Mouse (Mus musculus): ENCODE measurements at regions not wholly inside any gene's neighbourhood (a gene's known extent, or its start where the extent isn't known, plus 50 kb on each side); places are given as distances from the start of the nearest gene placed in this dataset.

DNA sequence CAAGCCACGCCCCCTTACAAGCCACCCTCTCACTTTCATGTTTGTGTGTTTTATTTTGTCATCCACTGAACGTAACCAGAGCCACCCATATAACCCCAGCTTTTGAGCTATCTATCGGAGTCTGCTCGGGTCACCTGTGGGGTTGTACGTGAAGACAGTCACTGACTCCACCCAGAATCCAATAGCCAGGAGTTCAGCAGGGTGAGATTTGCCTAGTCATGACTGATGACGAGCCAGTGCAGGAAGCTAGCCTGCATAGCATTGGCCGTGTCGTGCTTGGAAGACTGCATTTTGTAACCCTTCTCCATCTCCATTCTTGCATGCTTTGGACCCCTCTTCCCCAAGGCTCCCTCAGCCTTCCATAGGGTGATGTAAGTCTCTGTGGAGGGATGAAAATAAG, 243.3 kb upstream of the Nr5a2 start:
- Histone ChIP-seq H3K4me1 (replicated peaks; ENCODE audit: control insufficient read depth, insufficient read depth, low read length) (no peaks in the 10 kb centered on the region), H3K36me3 (ENCODE audit: control insufficient read depth, insufficient read depth, low read length) (no peaks in the 10 kb centered on the region), H3K27ac (ENCODE audit: control insufficient read depth, insufficient read depth, low read length) (no peak overlapping the region), H3K4me3 (ENCODE audit: control insufficient read depth, insufficient read depth, low read length) (no peak overlapping the region), H3K27me3 (ENCODE audit: control insufficient read depth, insufficient read depth, low read length) (no peaks in the 10 kb centered on the region)
- TF ChIP-seq CTCF (IDR thresholded peaks at IDR 0.05; ENCODE audit: borderline replicate concordance, control insufficient read depth, extremely low read depth, insufficient read depth, low read length, poor library complexity) (no peak), POLR2A (IDR thresholded peaks at IDR 0.05; ENCODE audit: control insufficient read depth, extremely low read depth, insufficient read depth, low read length, poor library complexity) (no peak)
- no peak for DNase-seq
- WGBS = 46% methylated on average over 8 of the region's 8 CpGs

DNA sequence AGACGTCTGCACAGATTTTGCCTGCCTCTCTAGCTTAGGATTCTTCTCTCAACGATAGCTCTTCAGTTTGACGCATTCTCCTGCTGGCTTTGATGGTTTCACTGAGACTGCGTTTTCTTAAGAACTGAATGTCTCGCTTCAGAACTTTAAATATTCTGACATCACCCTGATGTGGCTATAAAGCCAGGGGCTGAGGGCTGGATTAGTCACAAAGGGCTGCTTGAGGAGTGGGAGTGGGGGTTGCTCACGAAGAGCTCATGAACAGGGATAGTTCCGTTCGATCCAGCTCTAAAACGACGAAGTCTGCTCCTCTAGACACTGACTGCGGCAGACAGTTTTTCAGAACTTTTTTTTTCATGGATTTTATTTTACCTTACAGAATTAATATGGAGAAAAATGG, 240.7 kb upstream of the Nr5a2 start:
- no peak overlapping the region for H3K27ac ChIP-seq (ENCODE audit: control insufficient read depth, insufficient read depth, low read length)
- WGBS = 92% methylated on average over 11 of the region's 11 CpGs
- no peak for DNase-seq
- no peak overlapping the region for H3K4me3 ChIP-seq (ENCODE audit: control insufficient read depth, insufficient read depth, low read length)
- H3K27me3 ChIP-seq (ENCODE audit: control insufficient read depth, insufficient read depth, low read length) = no peaks in the 10 kb centered on the region
- no peak for TF ChIP-seq CTCF (IDR thresholded peaks at IDR 0.05; ENCODE audit: borderline replicate concordance, control insufficient read depth, extremely low read depth, insufficient read depth, low read length, poor library complexity)
- no peak for TF ChIP-seq POLR2A (IDR thresholded peaks at IDR 0.05; ENCODE audit: control insufficient read depth, extremely low read depth, insufficient read depth, low read length, poor library complexity)
- H3K4me1 ChIP-seq (replicated peaks; ENCODE audit: control insufficient read depth, insufficient read depth, low read length) = no peaks in the 10 kb centered on the region
- no peaks in the 10 kb centered on the region for H3K36me3 ChIP-seq (ENCODE audit: control insufficient read depth, insufficient read depth, low read length)

DNA sequence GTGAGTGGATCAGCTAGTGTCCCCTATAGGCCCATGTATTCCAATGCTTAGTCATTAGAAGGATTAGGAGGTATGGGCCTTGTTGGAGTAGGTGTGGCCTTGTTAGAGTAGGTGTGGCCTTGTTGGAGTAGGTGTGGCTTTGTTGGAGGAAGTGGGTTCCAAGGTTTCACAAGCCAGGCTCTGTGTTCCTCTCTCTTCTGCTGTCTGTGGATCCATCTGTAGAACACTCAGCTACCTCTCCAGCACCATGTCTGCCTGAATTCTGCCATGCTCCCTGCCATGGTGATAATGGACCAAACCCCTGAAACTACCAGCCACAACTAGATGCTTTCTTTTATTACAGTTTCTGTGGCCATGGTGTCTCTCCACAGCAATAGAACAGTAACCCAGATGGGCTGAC, 235.7 kb upstream of the Nr5a2 start:
- Histone ChIP-seq H3K4me1 (replicated peaks; ENCODE audit: control insufficient read depth, insufficient read depth, low read length) (no peaks in the 10 kb centered on the region), H3K36me3 (ENCODE audit: control insufficient read depth, insufficient read depth, low read length) (no peaks in the 10 kb centered on the region), H3K4me3 (ENCODE audit: control insufficient read depth, insufficient read depth, low read length) (no peak overlapping the region), H3K27ac (ENCODE audit: control insufficient read depth, insufficient read depth, low read length) (no peak overlapping the region), H3K27me3 (ENCODE audit: control insufficient read depth, insufficient read depth, low read length) (no peaks in the 10 kb centered on the region)
- TF ChIP-seq POLR2A (IDR thresholded peaks at IDR 0.05; ENCODE audit: control insufficient read depth, extremely low read depth, insufficient read depth, low read length, poor library complexity) (no peak), CTCF (IDR thresholded peaks at IDR 0.05; ENCODE audit: borderline replicate concordance, control insufficient read depth, extremely low read depth, insufficient read depth, low read length, poor library complexity) (no peak)
- DNase-seq = no peak

DNA sequence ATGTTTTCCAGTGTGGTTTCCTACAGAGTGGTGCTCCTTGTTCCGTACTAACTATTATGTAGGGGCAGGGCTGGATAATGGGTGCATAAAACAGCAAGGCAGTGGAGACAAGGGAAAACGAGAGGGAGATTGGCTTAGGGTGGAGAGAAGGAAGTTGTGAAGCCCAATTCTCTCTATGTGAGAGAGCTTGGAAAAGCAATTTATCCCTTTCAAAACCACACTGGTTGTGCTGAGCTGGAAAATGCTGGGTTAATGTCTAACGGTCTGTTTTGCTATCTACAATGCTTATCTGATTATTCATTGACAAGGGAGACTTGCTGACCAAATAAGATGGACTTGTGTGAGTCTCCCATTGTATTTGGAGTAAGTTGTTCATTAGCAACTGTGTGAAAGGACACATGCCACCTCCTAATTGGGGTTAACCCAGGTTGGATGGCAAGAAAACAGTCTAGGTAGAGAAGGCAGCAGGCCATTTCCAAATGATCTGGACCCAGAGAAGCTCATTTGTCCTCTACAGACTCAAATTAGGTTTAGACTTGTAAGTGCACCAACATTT, 234.9 kb upstream of the Nr5a2 start:
- Histone ChIP-seq H3K4me3 (ENCODE audit: control insufficient read depth, insufficient read depth, low read length) (no peak overlapping the region), H3K36me3 (ENCODE audit: control insufficient read depth, insufficient read depth, low read length) (no peaks in the 10 kb centered on the region), H3K27me3 (ENCODE audit: control insufficient read depth, insufficient read depth, low read length) (no peaks in the 10 kb centered on the region), H3K27ac (ENCODE audit: control insufficient read depth, insufficient read depth, low read length) (no peak overlapping the region), H3K4me1 (replicated peaks; ENCODE audit: control insufficient read depth, insufficient read depth, low read length) (no peaks in the 10 kb centered on the region)
- WGBS = 84% methylated on average over 3 of the region's 3 CpGs
- no peak for TF ChIP-seq POLR2A (IDR thresholded peaks at IDR 0.05; ENCODE audit: control insufficient read depth, extremely low read depth, insufficient read depth, low read length, poor library complexity)
- TF ChIP-seq CTCF (IDR thresholded peaks at IDR 0.05; ENCODE audit: borderline replicate concordance, control insufficient read depth, extremely low read depth, insufficient read depth, low read length, poor library complexity) = no peak
- no peak for DNase-seq

DNA sequence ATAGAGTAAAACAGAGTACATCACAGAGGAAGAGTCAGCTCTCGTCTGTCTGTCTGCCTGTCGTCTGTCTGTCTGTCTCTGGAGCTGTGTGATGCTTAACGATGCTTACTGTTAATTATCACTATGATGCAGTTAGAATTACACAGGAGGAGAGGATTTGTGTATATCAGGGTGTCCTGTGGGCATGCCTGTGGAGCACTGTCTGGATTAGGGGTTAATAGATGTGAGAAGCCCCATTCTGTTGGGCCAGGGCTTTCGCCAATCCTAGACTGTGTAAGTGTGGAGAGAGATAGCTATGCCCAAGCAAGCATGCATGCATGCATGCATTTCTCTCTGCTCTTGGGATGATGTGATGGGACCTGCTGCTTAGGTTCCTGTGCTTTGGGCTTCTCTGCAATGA, 218.0 kb upstream of the Nr5a2 start:
- Histone ChIP-seq H3K27ac (ENCODE audit: control insufficient read depth, insufficient read depth, low read length) (no peak overlapping the region), H3K4me1 (replicated peaks; ENCODE audit: control insufficient read depth, insufficient read depth, low read length) (no peaks in the 10 kb centered on the region), H3K36me3 (ENCODE audit: control insufficient read depth, insufficient read depth, low read length) (no peaks in the 10 kb centered on the region), H3K4me3 (ENCODE audit: control insufficient read depth, insufficient read depth, low read length) (no peak overlapping the region), H3K27me3 (ENCODE audit: control insufficient read depth, insufficient read depth, low read length) (no peaks in the 10 kb centered on the region)
- no peak for DNase-seq
- WGBS = 95% methylated on average over 4 of the region's 4 CpGs
- TF ChIP-seq CTCF (IDR thresholded peaks at IDR 0.05; ENCODE audit: borderline replicate concordance, control insufficient read depth, extremely low read depth, insufficient read depth, low read length, poor library complexity) (no peak), POLR2A (IDR thresholded peaks at IDR 0.05; ENCODE audit: control insufficient read depth, extremely low read depth, insufficient read depth, low read length, poor library complexity) (no peak)

DNA sequence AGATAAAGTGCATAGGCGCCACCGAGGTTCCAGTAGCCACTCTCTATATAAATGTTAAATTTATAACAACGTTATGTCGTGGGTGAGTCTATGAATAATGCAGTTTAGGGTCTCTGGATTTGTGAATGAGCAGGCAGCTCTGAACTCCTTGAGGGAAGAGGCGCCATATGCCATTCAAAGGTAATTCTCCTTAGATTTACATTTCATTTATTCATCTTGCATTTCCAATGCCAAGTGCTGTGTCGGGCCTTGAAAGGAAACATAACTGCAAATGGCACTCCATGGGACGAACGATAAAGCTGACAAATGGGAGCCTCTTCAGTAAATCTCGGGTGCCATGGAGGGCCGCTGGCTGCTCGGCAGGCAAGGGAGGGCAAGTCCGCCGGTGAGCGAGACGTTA, 216.4 kb upstream of the Nr5a2 start:
- 90% methylated on average over 15 of the region's 15 CpGs for WGBS

DNA sequence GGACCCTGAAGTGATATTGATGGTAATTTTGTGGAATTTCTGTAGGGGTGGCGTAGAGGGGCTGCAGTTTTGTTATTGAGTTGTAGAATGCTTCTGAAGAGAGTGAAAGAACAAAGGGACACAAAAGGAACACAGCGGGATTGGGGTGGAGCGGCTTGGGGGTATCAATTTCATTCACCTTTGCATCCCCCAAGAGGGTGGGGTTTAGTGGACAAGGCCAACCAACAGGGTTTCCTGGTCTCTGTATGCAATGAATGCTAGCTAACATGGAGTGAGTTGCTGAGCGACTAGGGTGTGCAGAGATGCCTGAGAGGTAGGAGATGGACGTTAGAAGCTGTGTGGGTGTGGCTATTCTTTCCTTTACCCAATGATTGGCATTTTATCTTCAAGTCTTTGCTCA, 213.8 kb upstream of the Nr5a2 start:
- WGBS = 83% methylated on average over 5 of the region's 5 CpGs
- no peak overlapping the region for H3K4me3 ChIP-seq (ENCODE audit: control insufficient read depth, insufficient read depth, low read length)
- H3K27me3 ChIP-seq (ENCODE audit: control insufficient read depth, insufficient read depth, low read length) = no peaks in the 10 kb centered on the region
- no peaks in the 10 kb centered on the region for H3K4me1 ChIP-seq (replicated peaks; ENCODE audit: control insufficient read depth, insufficient read depth, low read length)
- H3K27ac ChIP-seq (ENCODE audit: control insufficient read depth, insufficient read depth, low read length) = no peak overlapping the region
- no peaks in the 10 kb centered on the region for H3K36me3 ChIP-seq (ENCODE audit: control insufficient read depth, insufficient read depth, low read length)
- no peak for DNase-seq
- no peak for TF ChIP-seq CTCF (IDR thresholded peaks at IDR 0.05; ENCODE audit: borderline replicate concordance, control insufficient read depth, extremely low read depth, insufficient read depth, low read length, poor library complexity)
- TF ChIP-seq POLR2A (IDR thresholded peaks at IDR 0.05; ENCODE audit: control insufficient read depth, extremely low read depth, insufficient read depth, low read length, poor library complexity) = no peak

More for the DNA sequence above, 216.4 kb upstream of the Nr5a2 start:
- no peaks in the 10 kb centered on the region for H3K4me1 ChIP-seq (replicated peaks; ENCODE audit: control insufficient read depth, insufficient read depth, low read length)
- no peaks in the 10 kb centered on the region for H3K27me3 ChIP-seq (ENCODE audit: control insufficient read depth, insufficient read depth, low read length)
- no peak for DNase-seq
- H3K4me3 ChIP-seq (ENCODE audit: control insufficient read depth, insufficient read depth, low read length) = no peak overlapping the region
- no peaks in the 10 kb centered on the region for H3K36me3 ChIP-seq (ENCODE audit: control insufficient read depth, insufficient read depth, low read length)
- no peak for TF ChIP-seq CTCF (IDR thresholded peaks at IDR 0.05; ENCODE audit: borderline replicate concordance, control insufficient read depth, extremely low read depth, insufficient read depth, low read length, poor library complexity)
- TF ChIP-seq POLR2A (IDR thresholded peaks at IDR 0.05; ENCODE audit: control insufficient read depth, extremely low read depth, insufficient read depth, low read length, poor library complexity) = no peak
- H3K27ac ChIP-seq (ENCODE audit: control insufficient read depth, insufficient read depth, low read length) = no peak overlapping the region

Data from thymus, adult 2 months (tissue).